Mouse (Mus musculus): Measurements from ENCODE around the gene Jak1.

DNA sequence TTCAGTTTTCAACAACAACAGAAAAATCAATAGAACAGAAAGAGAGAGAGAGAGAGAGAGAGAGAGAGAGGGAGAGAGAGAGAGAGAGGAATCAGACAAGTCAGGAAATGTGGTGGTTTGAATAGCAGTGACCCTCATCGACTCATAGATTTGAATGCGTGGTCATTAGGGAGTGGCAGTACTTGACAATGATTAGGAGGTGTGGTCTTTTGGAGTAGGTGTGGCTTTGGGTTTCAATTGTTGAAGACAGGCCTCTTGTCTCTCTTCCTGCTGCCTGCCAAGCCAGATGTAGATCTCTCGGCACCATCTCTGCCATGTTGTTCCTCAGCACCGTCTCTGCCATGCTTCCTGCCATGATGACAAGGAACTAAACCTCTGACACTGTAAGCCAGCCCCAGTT is 121.2 kb downstream of the Jak1 start:
- TF ChIP-seq CTCF (conservative IDR thresholded peaks at IDR 0.05; ENCODE audit: low read length) = no peak
- TF ChIP-seq POU5F1 (IDR thresholded peaks at IDR 0.05; ENCODE audit: borderline replicate concordance, low read length) = no peak

Measured in E14TG2a.4 (cell line).